Mouse (Mus musculus): Measurements from ENCODE around the gene Pdia2.
A peak's percentile ranks its signal among the peaks of the same experiment; 100 is the strongest.
"Not testable (repeated sequence)": the region's sequence is repeated elsewhere in the genome, so short reads cannot be mapped to it uniquely, and the experiment has no call there.

Pdia2 gene

DNA sequence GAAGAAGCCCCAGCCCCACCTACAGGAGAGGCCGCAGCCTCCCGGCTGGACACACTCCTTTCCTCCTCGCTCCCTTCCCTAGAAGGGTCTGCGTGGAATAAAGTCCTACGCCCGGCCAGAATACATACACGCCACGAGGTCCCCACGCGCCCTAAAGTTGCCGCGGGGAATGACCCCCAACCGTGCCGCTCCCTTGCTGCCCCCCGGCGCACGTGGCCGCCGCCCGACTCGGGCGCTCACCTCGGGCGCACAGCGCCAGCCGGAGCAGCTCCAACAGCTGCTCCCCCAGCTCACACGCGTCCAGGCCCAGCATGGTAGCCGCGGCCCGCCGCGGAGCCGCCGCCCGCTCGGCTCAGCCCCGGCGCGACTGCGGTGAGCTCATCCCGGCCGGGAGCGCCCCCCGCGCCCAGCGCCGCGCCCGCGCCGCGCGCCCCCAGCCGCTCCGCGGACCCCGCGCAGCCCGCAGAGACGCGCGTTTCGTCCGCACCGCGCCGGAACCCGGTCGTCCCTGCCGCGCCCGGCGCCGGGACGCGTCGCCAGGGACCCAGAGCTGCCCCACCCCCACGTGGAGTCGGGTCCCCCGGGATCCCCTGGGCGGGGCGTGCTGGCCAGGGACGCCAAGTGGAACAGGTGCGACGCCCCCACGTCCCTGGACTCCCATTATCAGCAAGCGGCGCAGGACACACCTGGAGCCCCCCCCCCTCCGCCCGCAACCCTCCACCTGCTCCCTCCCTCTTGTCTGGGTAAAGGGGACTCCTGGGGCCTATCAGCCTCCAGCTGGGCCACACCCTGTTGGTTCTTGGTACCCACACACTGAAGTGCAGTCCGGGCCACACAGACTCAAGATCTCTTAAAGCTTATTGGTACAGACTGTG is 2.2 kb upstream of the Pdia2 start:
- DNase-seq: peak in 1 of 2 experiments; percentile 43

DNA sequence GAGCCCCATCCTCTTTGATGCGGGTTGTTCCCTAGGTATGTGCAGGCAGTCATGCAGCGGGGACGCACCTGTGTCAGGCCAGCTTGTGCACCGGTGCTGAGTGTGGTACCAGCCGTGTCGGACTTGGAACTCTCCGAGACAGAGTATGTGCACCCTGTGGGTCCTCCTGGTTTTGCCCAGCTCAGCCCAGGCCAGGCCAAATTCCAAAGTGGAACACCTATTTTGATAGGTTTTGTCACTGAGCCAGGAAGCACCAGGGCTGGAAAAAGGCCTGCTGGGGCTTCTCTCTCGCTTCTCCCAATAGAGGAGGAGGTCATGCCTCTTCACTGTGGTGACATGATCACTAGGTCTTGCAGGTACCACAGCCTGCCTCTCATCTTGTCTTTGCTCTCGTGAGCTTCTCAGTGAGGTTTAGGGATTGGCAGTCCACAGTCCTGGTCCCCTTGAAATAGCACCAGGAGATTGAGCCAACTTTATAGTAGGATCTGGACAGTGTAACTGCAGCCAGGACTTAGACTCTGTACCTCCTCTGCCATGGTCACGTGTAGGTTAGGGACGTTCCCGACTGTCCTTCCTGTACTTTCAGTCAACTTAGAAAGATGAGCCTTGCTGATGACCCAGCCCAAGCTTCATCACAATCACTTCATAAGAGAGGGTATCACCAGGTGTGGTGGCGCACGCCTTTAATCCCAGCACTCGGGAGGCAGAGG is 6.3 kb downstream of the Pdia2 start:
- DNase-seq: no peak

DNA sequence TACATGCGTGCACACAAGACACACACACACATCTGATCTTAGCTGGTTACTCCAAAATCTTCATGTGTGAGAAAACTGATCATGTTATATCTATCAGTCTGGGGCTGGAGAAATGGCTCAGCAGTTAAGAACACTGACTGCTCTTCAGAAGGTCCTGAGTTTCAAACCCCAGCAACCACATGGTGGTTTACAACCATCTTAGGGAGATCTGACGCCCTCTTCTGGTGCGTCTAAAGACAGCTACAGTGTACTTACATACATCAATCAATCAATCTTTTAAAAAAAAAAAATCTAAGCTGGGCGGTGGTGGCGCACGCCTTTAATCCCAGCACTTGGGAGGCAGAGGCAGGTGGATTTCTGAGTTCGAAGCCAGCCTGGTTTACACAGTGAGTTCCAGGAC is 7.4 kb downstream of the Pdia2 start:
- not testable (repeated sequence) for DNase-seq

DNA sequence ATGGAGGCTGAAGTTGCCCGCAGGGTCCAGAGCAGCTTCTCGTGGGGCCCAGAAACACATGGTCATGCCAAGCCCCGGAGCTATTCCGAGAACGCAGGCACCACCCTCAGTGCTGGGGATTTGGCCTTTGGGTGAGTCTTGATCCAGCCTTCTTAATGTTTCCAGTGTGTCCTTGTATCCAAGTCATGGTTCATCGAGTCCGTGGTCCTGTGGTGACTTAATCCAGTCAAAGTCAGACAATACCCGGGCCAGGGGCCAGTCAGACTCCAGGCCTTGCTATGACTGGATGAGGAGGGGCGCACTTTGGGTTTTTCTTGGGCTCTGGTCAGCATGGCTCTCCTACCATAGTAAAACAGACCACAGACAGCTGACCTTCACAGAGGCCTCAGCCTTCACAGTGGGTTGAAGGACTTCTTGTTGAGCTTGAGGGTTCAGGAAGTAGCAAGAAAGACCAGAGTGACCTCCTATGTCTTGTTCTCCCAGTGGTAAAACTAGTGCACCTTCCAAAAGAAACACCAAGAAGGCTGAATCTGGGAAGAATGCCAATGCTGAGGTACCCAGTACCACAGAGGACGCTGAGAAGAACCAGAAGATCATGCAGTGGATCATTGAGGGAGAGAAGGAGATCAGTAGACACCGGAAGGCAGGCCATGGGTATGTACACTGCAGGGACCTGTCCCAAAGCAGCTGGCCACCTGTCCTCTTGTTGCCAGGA is 10.6 kb downstream of the Pdia2 start:
- no peak for DNase-seq

DNA sequence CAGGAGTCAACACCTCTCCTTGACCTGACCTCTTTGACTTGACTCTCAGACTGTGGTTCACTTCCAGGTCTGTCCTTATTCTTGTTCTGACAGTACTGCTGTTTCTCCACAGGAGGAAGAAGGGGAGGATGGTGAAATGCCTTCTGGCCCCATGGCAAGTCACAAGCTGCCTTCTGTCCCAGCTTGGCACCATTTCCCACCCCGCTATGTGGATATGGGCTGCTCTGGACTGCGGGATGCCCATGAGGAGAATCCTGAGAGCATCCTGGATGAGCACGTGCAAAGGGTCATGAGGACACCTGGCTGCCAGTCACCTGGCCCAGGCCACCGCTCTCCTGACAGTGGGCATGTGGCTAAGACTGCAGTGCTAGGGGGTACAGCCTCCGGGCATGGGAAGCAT is 11.3 kb downstream of the Pdia2 start:
- DNase-seq: no peak

DNA sequence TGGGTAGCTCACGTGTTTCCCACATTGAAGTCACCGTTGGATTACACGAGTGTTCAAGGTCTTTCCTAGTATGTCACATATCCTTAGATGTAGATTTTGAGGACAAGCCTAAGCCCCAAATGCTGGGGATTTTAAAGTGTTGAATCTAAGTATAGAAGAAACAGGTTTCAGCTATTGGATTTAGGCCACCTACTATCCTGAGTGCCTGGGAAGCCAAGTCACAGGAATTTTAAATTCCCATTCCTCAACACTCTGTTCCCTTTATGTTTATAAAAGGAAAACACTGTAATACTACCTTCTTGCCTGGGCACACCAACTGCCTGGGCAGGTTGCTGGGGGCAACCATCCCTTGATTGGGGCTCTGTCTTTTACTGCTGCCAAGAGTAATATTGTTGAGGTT is 17.7 kb downstream of the Pdia2 start:
- DNase-seq: no peak

DNA sequence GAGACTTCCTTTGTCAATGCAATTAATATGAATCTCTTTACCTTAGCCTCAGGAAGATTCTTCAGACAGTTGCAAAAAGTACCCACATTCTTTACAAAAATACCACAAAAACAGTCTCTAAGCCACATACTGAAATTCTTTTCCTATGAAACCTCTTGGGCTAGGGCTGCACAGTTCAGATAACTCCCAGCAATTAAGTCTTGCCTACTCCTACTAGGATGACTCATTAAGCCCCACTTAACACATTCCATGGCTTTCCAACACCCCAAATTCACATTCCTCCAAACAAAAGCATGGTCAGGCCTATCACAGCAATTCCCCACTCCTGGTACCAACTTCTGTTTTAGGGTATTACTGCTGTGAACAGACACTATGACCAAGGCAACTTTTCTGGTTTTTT is 20.3 kb downstream of the Pdia2 start:
- DNase-seq: no peak

DNA sequence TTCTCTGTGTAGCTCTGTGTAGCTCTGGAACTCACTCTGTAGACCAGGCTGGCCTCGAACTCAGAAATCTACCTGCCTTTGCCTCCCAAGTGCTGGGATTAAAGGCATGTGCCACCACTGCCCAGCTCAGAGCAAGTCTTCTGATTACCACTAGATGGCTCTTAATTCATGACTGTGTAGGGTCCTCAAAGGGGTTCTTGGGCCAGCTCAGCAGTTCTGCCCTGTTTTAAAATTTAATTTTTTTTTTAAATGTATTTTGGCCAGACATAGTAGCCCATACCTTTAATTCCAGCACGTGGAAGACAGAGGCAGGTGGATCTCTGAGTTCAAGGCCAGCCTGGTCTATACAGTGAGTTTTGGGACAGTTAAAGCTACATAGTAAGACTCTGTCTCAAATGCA is 23.6 kb downstream of the Pdia2 start:
- not testable (repeated sequence) for DNase-seq

DNA sequence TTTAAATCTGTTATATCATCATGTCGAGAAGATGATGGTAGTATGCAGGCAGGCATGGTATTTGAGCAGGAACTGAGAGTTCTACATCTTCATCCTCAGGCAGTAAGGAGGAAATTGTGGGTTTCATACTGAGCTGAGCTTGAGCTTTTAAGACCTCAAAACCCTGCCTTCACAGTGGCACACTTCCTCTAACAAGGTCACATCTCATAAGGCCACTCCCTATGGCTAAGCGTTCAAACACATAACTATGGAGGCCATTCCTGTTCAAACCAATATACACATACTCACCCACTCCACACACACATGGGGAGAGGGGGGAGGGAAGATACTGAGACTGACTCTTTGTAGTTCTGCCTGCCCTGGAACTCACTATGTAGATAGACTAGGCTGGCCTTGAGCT is 30.8 kb downstream of the Pdia2 start:
- DNase-seq: peak; percentile 26 to 27

DNA sequence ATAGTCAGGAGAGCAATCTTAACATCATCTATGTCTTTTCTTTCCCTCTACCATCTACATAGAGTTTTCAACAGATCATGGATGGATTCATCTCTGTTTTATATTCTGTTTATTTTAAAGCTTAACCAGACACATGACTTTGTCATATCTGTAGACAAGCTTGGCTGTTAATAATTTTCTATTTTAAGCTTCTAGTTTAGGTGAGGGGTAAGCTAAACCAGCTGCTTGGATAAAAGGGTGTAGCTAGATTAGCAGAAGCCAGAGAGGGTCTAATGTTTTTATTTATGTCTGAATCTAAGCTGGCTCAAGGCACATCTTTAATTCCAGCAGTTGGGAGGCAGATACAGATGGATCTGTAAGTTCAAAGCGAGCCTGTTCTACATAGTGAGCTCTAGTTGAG is 36.2 kb downstream of the Pdia2 start:
- DNase-seq: no peak

DNA sequence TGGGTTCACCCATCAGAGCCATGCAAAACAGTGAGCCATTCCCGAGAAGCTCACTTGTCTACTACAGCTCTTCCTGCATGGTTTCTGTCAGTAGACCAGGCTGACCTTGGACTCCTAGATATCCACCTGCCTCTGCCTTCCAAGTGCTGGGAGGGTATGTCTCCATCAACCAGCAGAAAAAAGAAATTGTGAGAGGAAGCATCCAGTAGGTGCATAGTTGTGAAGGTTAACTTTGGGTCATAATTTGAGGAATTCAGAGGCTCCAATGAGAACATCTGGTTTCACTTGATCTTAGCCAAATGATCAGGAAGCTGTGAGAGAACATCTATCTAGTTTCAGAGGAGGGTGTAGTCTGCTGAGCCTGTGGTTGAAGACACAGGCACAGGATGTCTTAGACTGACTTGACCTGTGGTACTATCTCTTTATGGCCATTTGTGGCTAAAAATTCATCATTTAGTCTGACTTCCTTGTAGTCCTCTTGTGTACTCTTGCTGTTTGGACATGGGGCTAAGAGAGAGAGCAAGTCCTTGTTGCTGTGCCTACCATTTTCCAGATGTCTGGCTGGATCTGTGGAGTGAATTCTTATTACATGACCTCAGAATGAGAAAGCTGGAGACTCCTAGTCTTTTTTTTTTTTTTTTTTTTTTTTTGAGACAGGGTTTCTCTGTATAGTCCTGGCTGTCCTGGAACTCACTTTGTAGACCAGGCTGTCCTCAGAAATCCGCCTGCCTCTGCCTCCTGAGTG is 46.8 kb downstream of the Pdia2 start:
- no peak for DNase-seq

DNA sequence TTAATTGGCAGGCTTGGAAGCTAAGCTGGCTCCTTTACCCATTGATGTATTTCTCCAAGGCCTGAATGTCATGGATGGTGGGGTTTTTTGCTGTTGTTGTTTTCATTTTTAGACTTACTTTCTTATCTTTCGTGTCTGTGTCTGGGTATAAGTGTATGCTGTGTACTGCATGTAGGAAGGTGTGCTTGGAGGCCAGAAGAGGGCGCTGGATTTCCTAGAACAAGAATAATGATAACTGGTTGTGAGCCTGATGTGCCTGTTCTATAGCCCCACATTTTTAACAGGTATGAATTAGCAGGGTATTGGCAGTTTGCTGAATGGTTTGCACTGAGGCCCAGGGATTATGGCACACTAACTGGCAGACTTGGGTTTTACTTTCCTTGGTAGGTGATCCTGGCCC is 49.8 kb downstream of the Pdia2 start:
- DNase-seq: no peak

All from thymus, postnatal 36 days (tissue).